Mouse (Mus musculus) heart, embryonic 12.5 days (tissue): Measurements from ENCODE around the gene Csmd2. TPM values are rescaled to one million over a fixed set of nuclear protein-coding genes. Genes with fewer than 3 reads are reported as not detected.

Source experiments
- ATAC-seq: fragments of 200-750 bp; cut with Nextera tagmentation; 2 replicates; pipeline ENCODE4 v1.8.0; 2017; ENCODE audit warnings: moderate TSS enrichment, moderate library complexity; ENCODE audit not compliant: insufficient number of reproducible peaks, low FRiP score
- H3K27ac ChIP-seq: fragments of 300-500 bp; sonication (generic); 2 replicates; pipeline ENCODE4 v1.5.1; 2016; ENCODE audit warnings: mild to moderate bottlenecking, moderate library complexity; ENCODE audit not compliant: poor library complexity, severe bottlenecking
- H3K27me3 ChIP-seq: fragments of 300-500 bp; sonication (generic); replicated peaks from 2 replicates; pipeline ENCODE4 v1.6.1; 2016; ENCODE audit warnings: mild to moderate bottlenecking, moderate library complexity
- H3K36me3 ChIP-seq: fragments of 300-500 bp; sonication (generic); 2 replicates; pipeline ENCODE4 v1.6.1; 2016; ENCODE audit warnings: mild to moderate bottlenecking, moderate library complexity
- H3K4me1 ChIP-seq: fragments of 300-500 bp; sonication (generic); replicated peaks from 2 replicates; pipeline ENCODE4 v1.6.1; 2016; ENCODE audit warnings: mild to moderate bottlenecking
- H3K4me2 ChIP-seq: fragments of 300-500 bp; sonication (generic); 2 replicates; pipeline ENCODE4 v1.6.1; 2016; ENCODE audit warnings: mild to moderate bottlenecking, moderate library complexity
- H3K4me3 ChIP-seq: fragments of 300-500 bp; sonication (generic); 2 replicates; pipeline ENCODE4 v1.5.1; 2016; ENCODE audit warnings: mild to moderate bottlenecking
- H3K9ac ChIP-seq: fragments of 300-500 bp; sonication (generic); 2 replicates; pipeline ENCODE4 v1.6.1; 2016; ENCODE audit warnings: mild to moderate bottlenecking, moderate library complexity
- H3K9me3 ChIP-seq: fragments of 300-500 bp; sonication (generic); replicated peaks from 2 replicates; pipeline ENCODE4 v1.6.1; 2016; ENCODE audit warnings: mild to moderate bottlenecking, moderate library complexity
- WGBS: fragments of 180-500 bp; shearing (Covaris S2); methylation state at CpG from one replicate; pipeline ENCODE4 v1.1.7; 2016; 5-methylcytosine and 5-hydroxymethylcytosine counted together
- polyA plus RNA-seq: library from polyadenylated mRNA; unstranded; fragments of >200 nt; fragmentation: Nextera tagmentation; extraction: Ambion mirVana; gene quantifications from 2 replicates; pipeline ENCODE4 v1.2.1, GENCODE M21; 2016

Gene Csmd2
- polyA plus RNA-seq, 1 experiment from 2014 or later = 0.06 TPM

DNA sequence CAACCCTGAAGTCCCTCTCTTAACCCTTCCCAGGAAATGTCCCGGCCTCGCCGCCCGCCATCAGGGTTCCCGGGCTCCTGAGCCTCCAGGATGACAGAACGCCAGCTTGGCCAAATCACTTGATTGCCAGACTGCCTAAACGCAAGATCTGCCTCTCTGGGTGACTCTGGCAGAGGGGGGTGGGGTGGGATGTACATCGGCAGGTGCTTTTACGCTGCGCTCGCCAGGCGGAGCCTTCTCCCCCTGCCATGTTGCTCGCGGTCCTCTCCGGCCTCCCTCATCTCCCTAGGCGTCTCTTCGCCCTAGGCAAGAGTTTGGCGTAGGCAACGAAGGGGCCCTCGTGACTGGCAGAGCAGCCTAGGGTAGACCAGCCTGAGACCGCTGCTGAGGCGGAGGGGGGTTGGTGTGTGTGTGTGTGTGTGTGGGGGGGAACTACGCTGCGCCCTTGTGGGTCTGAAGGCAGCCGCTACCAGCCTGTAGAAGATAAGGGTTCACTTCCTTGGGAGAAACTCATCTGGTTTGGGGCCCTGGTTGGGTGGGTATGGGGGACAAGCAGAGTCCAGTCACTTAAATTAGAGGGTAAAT is 1.1 kb upstream of the Csmd2 start:
- no peaks in the 10 kb centered on the region for H3K9me3 ChIP-seq
- peaks cover 76% of the 10 kb centered on the region for H3K27me3 ChIP-seq
- H3K36me3 ChIP-seq = no peaks in the 10 kb centered on the region
- 0 out of 2 replicates have a peak overlapping the region, but pooled peaks have one; percentile 2 for H3K4me2 ChIP-seq
- H3K9ac ChIP-seq = no peak overlapping the region
- 3% methylated on average over 25 of the region's 25 CpGs for WGBS
- ATAC-seq = no peak
- H3K4me1 ChIP-seq = peaks cover 18% of the 10 kb centered on the region
- H3K4me3 ChIP-seq = no peak overlapping the region
- H3K27ac ChIP-seq = no peak overlapping the region

DNA sequence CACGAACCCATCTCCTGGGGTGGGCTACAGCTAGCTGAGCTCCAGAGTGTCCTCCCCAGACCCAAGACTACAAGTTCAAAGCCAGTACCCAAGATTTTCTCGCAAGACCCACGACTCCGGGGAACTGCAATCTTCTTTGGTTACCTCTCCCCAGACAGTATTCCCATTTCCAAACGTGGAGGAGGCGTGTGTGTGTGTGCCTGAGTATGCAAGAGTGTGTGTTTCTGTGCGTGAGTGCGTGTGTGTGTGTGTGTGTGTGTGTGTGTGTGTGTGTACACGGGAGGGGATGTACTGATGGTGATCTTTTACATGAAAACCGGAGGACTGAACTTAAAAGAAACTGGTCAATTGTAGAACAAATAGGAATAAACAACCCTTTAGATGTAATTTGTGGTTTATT is 387 bp upstream of the Csmd2 start:
- Histone ChIP-seq H3K4me2 (peak overlapping the region; percentile 83), H3K9me3 (no peaks in the 10 kb centered on the region), H3K9ac (no peak overlapping the region), H3K4me1 (peaks cover 18% of the 10 kb centered on the region), H3K27ac (no peak overlapping the region), H3K27me3 (peaks cover 80% of the 10 kb centered on the region), H3K4me3 (no peak overlapping the region), H3K36me3 (no peaks in the 10 kb centered on the region)
- 10% methylated on average over 10 of the region's 10 CpGs for WGBS
- no peak for ATAC-seq

DNA sequence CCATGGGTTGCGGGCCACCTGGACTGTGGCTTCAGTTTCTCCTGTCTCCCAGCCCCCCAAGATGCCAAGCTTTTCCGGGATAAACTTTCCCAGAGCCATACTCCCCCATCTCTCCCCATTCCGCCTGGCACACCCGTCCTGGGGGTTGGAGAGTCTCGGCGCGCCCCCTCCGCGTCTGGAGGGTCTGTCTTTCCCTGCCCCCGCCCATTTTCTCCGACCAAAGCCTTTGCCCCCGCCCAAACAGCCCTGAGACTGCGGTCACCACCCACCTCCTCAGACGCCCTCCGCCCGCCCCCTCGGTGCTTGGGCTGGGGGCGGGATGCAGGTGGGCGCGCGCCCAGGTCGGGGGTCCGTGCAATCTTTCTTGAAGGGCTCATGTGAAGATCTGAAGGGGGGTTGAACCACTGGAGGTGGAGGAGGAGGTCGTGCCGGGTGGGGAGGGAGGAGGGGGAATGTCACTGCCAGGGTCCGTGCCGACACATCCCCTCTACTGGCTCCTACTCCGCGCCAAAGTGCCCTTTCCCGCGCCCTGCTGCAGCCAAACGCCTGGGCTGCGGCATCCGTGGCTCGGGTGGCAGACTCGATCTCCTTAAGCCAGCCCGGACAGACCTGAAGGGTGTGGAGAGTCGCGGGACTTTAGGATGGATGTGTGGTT is 996 bp downstream of the Csmd2 start:
- Histone ChIP-seq H3K4me3 (peak overlapping the region; percentile 51), H3K36me3 (no peaks in the 10 kb centered on the region), H3K9ac (0 out of 2 replicates have a peak overlapping the region, but pooled peaks have one; percentile 9), H3K27me3 (peaks cover 90% of the 10 kb centered on the region), H3K4me2 (peak overlapping the region; percentile 83), H3K9me3 (no peaks in the 10 kb centered on the region), H3K4me1 (peaks cover 18% of the 10 kb centered on the region), H3K27ac (no peak overlapping the region)
- WGBS = 1% methylated on average over 37 of the region's 39 CpGs
- ATAC-seq = 0 out of 2 replicates have a peak, but pooled peaks have one; percentile 26

DNA sequence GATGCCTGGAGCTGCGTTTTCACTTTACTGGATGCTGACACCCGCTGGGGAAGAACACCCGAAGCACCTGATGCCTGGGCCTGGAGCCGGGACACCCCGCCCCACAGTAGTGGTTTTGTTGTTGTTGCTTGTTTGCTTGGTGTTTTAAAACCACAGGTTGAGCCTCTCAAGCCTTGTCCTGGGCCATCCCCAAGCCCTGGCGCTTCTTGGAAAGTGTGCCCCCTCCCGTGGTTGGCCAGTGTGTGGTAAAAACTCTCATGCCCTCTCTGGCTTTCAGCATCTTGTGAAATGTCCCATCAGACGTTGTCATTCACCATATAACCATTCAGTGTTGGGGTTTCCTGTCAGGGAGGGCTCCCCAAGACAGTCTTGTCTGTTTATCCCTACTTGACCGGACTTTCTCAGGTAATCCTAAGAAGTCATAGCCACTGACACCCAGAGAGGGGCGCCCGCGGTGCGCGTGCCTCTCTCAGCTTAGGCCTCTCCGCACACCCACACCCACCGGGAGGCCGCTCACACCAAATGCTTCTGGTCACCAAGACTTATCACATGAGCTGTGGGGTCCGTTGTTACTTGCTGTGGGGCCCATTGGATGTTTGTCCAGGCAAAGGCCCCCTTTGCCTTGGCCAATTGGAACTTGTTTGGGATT is 1.8 kb downstream of the Csmd2 start:
- H3K27me3 ChIP-seq = peaks cover 87% of the 10 kb centered on the region
- H3K4me2 ChIP-seq = no peak overlapping the region
- H3K4me3 ChIP-seq = no peak overlapping the region
- H3K9ac ChIP-seq = no peak overlapping the region
- H3K36me3 ChIP-seq = no peaks in the 10 kb centered on the region
- WGBS = 5% methylated on average over 18 of the region's 18 CpGs
- H3K27ac ChIP-seq = no peak overlapping the region
- peaks cover 18% of the 10 kb centered on the region for H3K4me1 ChIP-seq
- ATAC-seq = no peak
- no peaks in the 10 kb centered on the region for H3K9me3 ChIP-seq

DNA sequence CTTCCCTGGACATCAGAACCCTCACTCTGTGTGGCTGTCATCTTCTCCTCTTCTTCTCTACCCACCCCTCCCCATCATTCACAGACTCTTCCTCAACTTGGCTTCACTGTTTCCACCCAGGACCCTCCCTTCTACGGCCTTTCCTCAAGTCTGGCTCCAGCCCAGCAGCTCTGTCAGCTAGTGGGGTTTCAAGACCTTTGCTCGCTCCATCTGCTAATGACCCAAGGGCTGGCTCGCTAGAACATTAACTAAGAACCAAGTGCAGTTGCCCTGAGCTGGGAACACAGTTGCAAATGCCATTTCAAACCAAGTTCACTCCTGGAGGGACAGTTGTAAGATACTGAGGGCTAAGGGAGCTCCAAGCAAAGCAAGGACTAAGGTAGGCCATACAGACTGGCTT is 11.6 kb downstream of the Csmd2 start:
- no peak overlapping the region for H3K4me2 ChIP-seq
- 68% methylated on average over 3 of the region's 3 CpGs for WGBS
- ATAC-seq = no peak
- no peak overlapping the region for H3K4me3 ChIP-seq
- H3K9ac ChIP-seq = no peak overlapping the region
- H3K36me3 ChIP-seq = no peaks in the 10 kb centered on the region
- no peaks in the 10 kb centered on the region for H3K9me3 ChIP-seq
- H3K4me1 ChIP-seq = no peaks in the 10 kb centered on the region
- peaks cover 3% of the 10 kb centered on the region for H3K27me3 ChIP-seq
- no peak overlapping the region for H3K27ac ChIP-seq

DNA sequence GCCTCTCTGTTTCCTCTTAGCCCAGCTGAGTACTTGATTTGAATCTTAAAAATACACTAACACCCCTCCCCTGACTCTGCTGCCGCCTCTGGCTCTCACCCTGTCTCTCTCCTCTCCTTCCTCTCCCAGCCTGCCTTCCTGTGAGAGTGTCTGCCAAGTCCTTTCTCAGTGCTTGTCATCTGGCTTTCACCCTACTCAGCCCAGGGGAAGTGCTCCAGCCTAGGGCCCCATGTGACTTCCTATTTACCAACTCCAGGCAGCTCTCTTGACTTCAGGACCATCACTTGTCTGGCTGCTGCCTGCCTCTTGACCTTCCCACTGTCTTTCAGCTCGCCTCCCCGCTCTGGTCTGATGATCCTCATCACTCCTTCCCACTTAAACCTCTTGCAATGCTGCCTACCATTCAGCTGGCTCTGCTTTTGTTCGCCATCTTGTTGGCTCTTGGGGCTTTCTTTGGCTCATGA is 15.0 kb downstream of the Csmd2 start:
- 0 out of 2 replicates have a peak, but pooled peaks have one; percentile 36 for ATAC-seq
- WGBS = 52% methylated on average over 4 of the region's 4 CpGs
- H3K9ac ChIP-seq = no peak overlapping the region

DNA sequence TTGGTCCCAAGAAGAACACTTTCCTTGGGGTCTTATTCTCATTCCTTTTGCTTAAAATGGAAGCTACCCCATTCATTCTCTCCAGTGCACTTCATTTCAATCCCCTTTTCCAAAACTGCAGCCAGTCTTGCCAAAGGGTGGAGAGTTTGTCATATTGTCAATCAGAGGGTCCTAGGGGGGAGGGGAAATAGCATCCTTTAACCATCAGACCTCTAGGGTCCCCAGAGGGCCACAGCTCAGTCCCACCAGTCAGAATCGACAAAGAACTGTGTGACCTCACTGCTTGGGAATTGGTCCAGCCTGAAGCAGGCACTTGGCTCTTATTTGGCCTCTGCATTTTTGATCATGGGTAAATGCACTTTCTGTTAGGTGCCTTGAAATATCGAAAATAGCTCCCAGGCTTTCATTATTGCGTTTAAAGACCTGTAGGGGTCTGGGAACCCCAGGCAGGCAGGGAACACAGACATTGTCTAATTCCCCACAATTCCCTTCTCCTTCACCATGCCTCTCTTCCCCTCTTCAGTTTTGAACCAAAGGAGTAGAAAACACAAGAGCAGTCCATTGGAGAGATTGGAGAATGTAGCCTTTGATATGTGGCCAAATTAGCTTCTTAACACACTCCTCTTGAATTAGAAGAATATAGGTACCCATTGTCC is 17.3 kb downstream of the Csmd2 start:
- WGBS = 62% methylated on average over 3 of the region's 3 CpGs
- H3K4me3 ChIP-seq = no peak overlapping the region
- H3K4me2 ChIP-seq = no peak overlapping the region
- no peak overlapping the region for H3K9ac ChIP-seq
- no peak for ATAC-seq
- H3K27me3 ChIP-seq = no peaks in the 10 kb centered on the region
- no peaks in the 10 kb centered on the region for H3K9me3 ChIP-seq
- H3K36me3 ChIP-seq = no peaks in the 10 kb centered on the region
- no peaks in the 10 kb centered on the region for H3K4me1 ChIP-seq
- no peak overlapping the region for H3K27ac ChIP-seq

More for the DNA sequence above, 15.0 kb downstream of the Csmd2 start:
- Histone ChIP-seq H3K27ac (no peak overlapping the region), H3K9me3 (no peaks in the 10 kb centered on the region), H3K36me3 (no peaks in the 10 kb centered on the region), H3K27me3 (peaks cover 3% of the 10 kb centered on the region; the same call in 1 of the 2 replicates), H3K4me2 (no peak overlapping the region), H3K4me3 (no peak overlapping the region), H3K4me1 (no peaks in the 10 kb centered on the region)

DNA sequence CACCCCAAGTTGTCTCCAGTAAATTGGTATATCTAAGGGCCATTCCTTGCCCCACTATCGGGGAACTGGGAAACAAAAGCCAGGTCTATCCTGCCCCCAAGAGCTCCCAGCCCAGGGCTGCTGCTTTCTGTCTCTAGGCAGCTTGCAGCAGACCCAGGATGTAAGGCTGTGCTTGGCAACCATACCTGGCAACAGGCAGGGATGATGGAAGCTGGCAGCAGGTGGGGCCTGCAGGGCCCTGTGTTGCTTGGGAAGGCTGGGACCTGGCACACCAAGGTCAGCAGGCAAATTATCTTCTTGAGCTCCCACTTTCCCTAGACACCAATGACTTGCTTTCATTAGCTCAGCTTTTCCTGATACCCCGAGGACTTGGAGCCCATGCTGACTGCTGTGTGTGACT is 31.8 kb downstream of the Csmd2 start:
- no peaks in the 10 kb centered on the region for H3K36me3 ChIP-seq
- H3K27me3 ChIP-seq = 0 out of 2 replicates have a peak, but pooled peaks cover 2% of the 10 kb centered on the region
- no peak overlapping the region for H3K4me2 ChIP-seq
- no peak overlapping the region for H3K4me3 ChIP-seq
- 55% methylated on average over 2 of the region's 2 CpGs for whole genome bisulfite sequencing
- H3K27ac ChIP-seq = no peak overlapping the region
- no peaks in the 10 kb centered on the region for H3K4me1 ChIP-seq
- no peaks in the 10 kb centered on the region for H3K9me3 ChIP-seq
- no peak overlapping the region for H3K9ac ChIP-seq
- ATAC-seq = no peak

DNA sequence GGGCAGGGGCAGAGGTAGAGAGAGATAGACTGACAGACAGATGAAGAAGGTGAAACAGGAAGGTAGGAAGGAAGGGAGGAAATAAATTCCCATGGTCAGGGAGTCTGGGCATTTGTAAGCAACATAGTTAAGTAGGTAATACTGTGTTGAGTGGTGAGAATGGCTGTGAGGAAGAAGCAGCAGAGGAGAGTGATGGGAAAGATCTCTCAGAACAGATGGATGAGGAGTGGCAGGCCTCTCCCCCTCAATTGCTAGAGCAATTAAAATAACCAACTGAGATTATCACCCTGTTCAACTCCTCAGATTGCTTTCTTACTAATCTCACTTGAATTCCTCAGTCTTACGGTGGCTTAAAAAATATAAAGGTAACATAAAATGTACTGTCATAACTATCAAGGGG is 40.6 kb downstream of the Csmd2 start:
- Histone ChIP-seq H3K4me1 (no peaks in the 10 kb centered on the region), H3K4me3 (no peak overlapping the region), H3K36me3 (no peaks in the 10 kb centered on the region), H3K27ac (no peak overlapping the region), H3K9me3 (no peaks in the 10 kb centered on the region), H3K9ac (no peak overlapping the region), H3K27me3 (no peaks in the 10 kb centered on the region), H3K4me2 (no peak overlapping the region)
- WGBS = 73% methylated on average over 1 of the region's 1 CpGs
- no peak for ATAC-seq

DNA sequence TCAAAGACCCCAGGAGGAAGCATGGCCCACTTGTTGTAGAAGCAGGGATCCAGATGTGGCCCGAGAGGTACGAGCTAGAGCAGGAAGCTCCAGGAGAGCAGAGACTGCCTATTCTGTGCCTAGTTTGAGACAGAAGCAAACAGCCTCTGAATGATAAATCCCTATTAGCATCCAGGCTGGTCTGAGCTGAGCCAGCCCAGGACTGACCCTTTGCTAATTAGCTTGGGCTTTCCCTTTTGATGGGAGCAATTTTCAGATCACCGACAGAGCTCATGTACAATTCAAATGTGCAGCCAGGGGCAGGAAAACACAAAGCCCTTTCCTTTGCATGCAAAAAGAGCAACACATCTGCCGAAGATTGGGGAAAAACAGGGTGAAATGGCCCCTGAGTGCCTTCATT is 54.2 kb downstream of the Csmd2 start:
- Histone ChIP-seq H3K9ac (no peak overlapping the region), H3K36me3 (no peaks in the 10 kb centered on the region), H3K4me2 (no peak overlapping the region), H3K9me3 (no peaks in the 10 kb centered on the region), H3K27me3 (no peaks in the 10 kb centered on the region), H3K27ac (no peak overlapping the region), H3K4me1 (no peaks in the 10 kb centered on the region), H3K4me3 (no peak overlapping the region)
- WGBS = 70% methylated on average over 4 of the region's 4 CpGs
- ATAC-seq = no peak

DNA sequence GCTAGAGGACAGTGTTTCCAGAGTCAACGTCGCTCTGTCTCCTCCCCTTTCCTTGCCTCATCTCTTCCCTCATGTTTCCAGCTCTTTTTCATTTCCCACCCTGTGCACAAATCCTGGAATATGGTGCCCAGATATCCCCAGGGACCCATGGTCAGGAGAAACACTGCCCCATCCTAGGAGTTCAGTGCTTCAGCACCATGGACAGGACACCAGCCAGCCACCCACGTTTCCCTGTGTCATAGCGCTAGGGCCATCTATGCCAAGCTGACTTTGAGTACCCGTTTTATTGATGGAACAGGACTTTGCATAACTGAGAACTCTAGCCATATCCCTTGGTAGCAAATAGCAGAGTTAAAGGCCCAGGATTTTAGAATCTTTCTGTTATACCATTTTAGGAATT is 55.0 kb downstream of the Csmd2 start:
- Histone ChIP-seq H3K4me3 (no peak overlapping the region), H3K9me3 (no peaks in the 10 kb centered on the region), H3K27ac (no peak overlapping the region), H3K4me2 (no peak overlapping the region), H3K27me3 (no peaks in the 10 kb centered on the region), H3K9ac (no peak overlapping the region), H3K4me1 (no peaks in the 10 kb centered on the region), H3K36me3 (no peaks in the 10 kb centered on the region)
- no peak for ATAC-seq
- 30% methylated on average over 5 of the region's 5 CpGs for WGBS
